ENCODE assay signal across 7 mouse cellular contexts in genomic region chr12:12904512-12904953, GRCm38 (mm10). TPM values are rescaled to one million over a fixed set of nuclear protein-coding genes. Genes with fewer than 3 reads are reported as not detected.
A peak's percentile ranks its signal among the peaks of the same experiment; 100 is the strongest.
DNase-seq lines count a peak whose midpoint lies in the region; ATAC-seq lines count a peak whose summit lies in the region.

No protein-coding gene starts in this region.

- ATAC-seq in forebrain, embryonic 13.5 days: peak; percentile 97
- ATAC-seq in heart, embryonic 15.5 days (replicated peaks; ENCODE audit: insufficient number of reproducible peaks, insufficient read depth, low FRiP score, low read depth): peak; percentile 87
- ATAC-seq in limb, embryonic 15.5 days (ENCODE audit: insufficient number of reproducible peaks, low FRiP score, low TSS enrichment, low read depth): peak; percentile 71
- ATAC-seq in neural tube, embryonic 14.5 days (ENCODE audit: low read depth): peak; percentile 97

- H3K27ac ChIP-seq in forebrain, embryonic 13.5 days: peak overlapping the region; percentile 94
- H3K27ac ChIP-seq in heart, embryonic 15.5 days: peak overlapping the region; percentile 10; the same call in 1 of the 2 replicates
- no peak overlapping the region for H3K27ac ChIP-seq in limb, embryonic 15.5 days
- peak overlapping the region; percentile 84 for H3K27ac ChIP-seq in neural tube, embryonic 14.5 days (ENCODE audit: low read depth, low read length)

- under 1% methylated on average over 23 of the region's 23 CpGs for WGBS in forebrain, embryonic 13.5 days
- 3% methylated on average over 23 of the region's 23 CpGs for WGBS in heart, embryonic 15.5 days
- 8% methylated on average over 22 of the region's 23 CpGs for WGBS in limb, embryonic 15.5 days
- WGBS in neural tube, embryonic 14.5 days: 2% methylated on average over 23 of the region's 23 CpGs

- H3K9ac ChIP-seq in forebrain, embryonic 13.5 days: peak overlapping the region; percentile 51
- H3K9ac ChIP-seq in heart, embryonic 15.5 days: peak overlapping the region; percentile 32; the same call in 1 of the 2 replicates
- no peak overlapping the region for H3K9ac ChIP-seq in limb, embryonic 15.5 days
- peak overlapping the region; percentile 48 for H3K9ac ChIP-seq in neural tube, embryonic 14.5 days (replicated peaks; ENCODE audit: low read depth, low read length)

- peak overlapping the region; percentile 16; the same call in 1 of the 2 replicates for H3K4me3 ChIP-seq in forebrain, embryonic 13.5 days
- peak overlapping the region; percentile 42 for H3K4me3 ChIP-seq in heart, embryonic 15.5 days
- peak overlapping the region; percentile 31 for H3K4me3 ChIP-seq in limb, embryonic 15.5 days
- H3K4me3 ChIP-seq in neural tube, embryonic 14.5 days (ENCODE audit: low read depth, low read length): no peak overlapping the region

- peaks cover 45% of the 10 kb centered on the region for H3K4me1 ChIP-seq in forebrain, embryonic 13.5 days
- peaks cover 14% of the 10 kb centered on the region for H3K4me1 ChIP-seq in heart, embryonic 15.5 days (replicated peaks)
- peaks cover 13% of the 10 kb centered on the region for H3K4me1 ChIP-seq in limb, embryonic 15.5 days
- H3K4me1 ChIP-seq in neural tube, embryonic 14.5 days (ENCODE audit: control insufficient read depth, insufficient read depth, low read length): peaks cover 12% of the 10 kb centered on the region

- H3K4me2 ChIP-seq in forebrain, embryonic 13.5 days: peak overlapping the region; percentile 51
- H3K4me2 ChIP-seq in heart, embryonic 15.5 days: peak overlapping the region; percentile 65
- H3K4me2 ChIP-seq in limb, embryonic 15.5 days: peak overlapping the region; percentile 59
- H3K4me2 ChIP-seq in neural tube, embryonic 14.5 days (ENCODE audit: low read depth, low read length): peak overlapping the region; percentile 38

- H3K27me3 ChIP-seq in forebrain, embryonic 13.5 days: no peaks in the 10 kb centered on the region
- no peaks in the 10 kb centered on the region for H3K27me3 ChIP-seq in heart, embryonic 15.5 days
- H3K27me3 ChIP-seq in limb, embryonic 15.5 days: no peaks in the 10 kb centered on the region
- H3K27me3 ChIP-seq in neural tube, embryonic 14.5 days (ENCODE audit: control insufficient read depth, insufficient read depth, low read length): no peaks in the 10 kb centered on the region

- DNase-seq in cerebellum, adult 11-12 months: peak; percentile 99
- peak; percentile 65 for DNase-seq in kidney, postnatal 10 days
- peak; percentile 41 for DNase-seq in urinary bladder, postnatal 14 days (ENCODE audit: low spot score)

- no peaks in the 10 kb centered on the region for H3K36me3 ChIP-seq in forebrain, embryonic 13.5 days (ENCODE audit: poor library complexity, severe bottlenecking)
- no peaks in the 10 kb centered on the region for H3K36me3 ChIP-seq in heart, embryonic 15.5 days
- H3K36me3 ChIP-seq in limb, embryonic 15.5 days: no peaks in the 10 kb centered on the region
- no peaks in the 10 kb centered on the region for H3K36me3 ChIP-seq in neural tube, embryonic 14.5 days (ENCODE audit: control insufficient read depth, insufficient read depth, low read length)

- no peaks in the 10 kb centered on the region for H3K9me3 ChIP-seq in forebrain, embryonic 13.5 days (replicated peaks)
- no peaks in the 10 kb centered on the region for H3K9me3 ChIP-seq in heart, embryonic 15.5 days (replicated peaks)
- no peaks in the 10 kb centered on the region for H3K9me3 ChIP-seq in limb, embryonic 15.5 days
- no peaks in the 10 kb centered on the region for H3K9me3 ChIP-seq in neural tube, embryonic 14.5 days (ENCODE audit: control insufficient read depth, low read length)

RNA-seq across cellular contexts. Expression of gene Mycn, which starts 37.2 kb away (rescaled TPM):
- 110 and 114 TPM in 2 replicates for polyA plus RNA-seq in forebrain, embryonic 13.5 days (2015; fragmentation: Nextera tagmentation; extraction: Ambion mirVana)
- 33.6 and 34.5 TPM in 2 replicates for polyA plus RNA-seq in heart, embryonic 15.5 days (2015; fragmentation: Nextera tagmentation; extraction: Ambion mirVana)
- 25.2 and 25.3 TPM in 2 replicates for polyA plus RNA-seq in limb, embryonic 15.5 days (2015; fragmentation: Nextera tagmentation; extraction: Ambion mirVana)
- polyA plus RNA-seq in neural tube, embryonic 14.5 days (2014; fragmentation: Nextera tagmentation; extraction: Ambion mirVana): 38.6 and 48.1 TPM in 2 replicates

Comparison
In these comparisons a context has a peak if more than half of its experiments do, and no peak if none do; other contexts are left out.
1. DNase-seq: peak in every context shown above with its lines; median percentile 99 in cerebellum, adult 11-12 months; 65 in kidney, postnatal 10 days; 41 in urinary bladder, postnatal 14 days.